Mouse (Mus musculus) heart, embryonic 10.5 days (tissue): ENCODE results near the gene Mpv17. TPM values are rescaled to one million over a fixed set of nuclear protein-coding genes. Genes with fewer than 3 reads are reported as not detected.
A peak's percentile ranks its signal among the peaks of the same experiment; 100 is the strongest.

Experiments used
- DNase-seq: peaks from one replicate; pipeline ENCODE4 v3.0.0-alpha.2; 2017; ENCODE audit warnings: low spot score
- H3K27ac ChIP-seq: fragments of 300-500 bp; sonication (generic); 2 replicates; pipeline ENCODE4 v1.5.1; 2016; ENCODE audit warnings: mild to moderate bottlenecking
- H3K27me3 ChIP-seq: fragments of 300-500 bp; sonication (generic); 2 replicates; pipeline ENCODE4 v1.6.1; 2016; ENCODE audit warnings: mild to moderate bottlenecking; ENCODE audit not compliant: poor library complexity, insufficient read depth, severe bottlenecking
- H3K36me3 ChIP-seq: fragments of 300-500 bp; sonication (generic); 2 replicates; pipeline ENCODE4 v1.6.1; 2016; ENCODE audit warnings: mild to moderate bottlenecking, moderate library complexity
- H3K4me1 ChIP-seq: fragments of 300-500 bp; sonication (generic); 2 replicates; pipeline ENCODE4 v1.6.1; 2016; ENCODE audit warnings: mild to moderate bottlenecking
- H3K4me3 ChIP-seq: fragments of 300-500 bp; sonication (generic); 2 replicates; pipeline ENCODE4 v1.5.1; 2016; ENCODE audit warnings: mild to moderate bottlenecking, moderate library complexity
- H3K9me3 ChIP-seq: fragments of 300-500 bp; sonication (generic); 2 replicates; pipeline ENCODE4 v1.6.1; 2016; ENCODE audit warnings: mild to moderate bottlenecking, moderate library complexity
- WGBS: fragments of 180-500 bp; shearing (Covaris S2); methylation state at CpG from one replicate; pipeline ENCODE4 v1.1.7; 2016; 5-methylcytosine and 5-hydroxymethylcytosine counted together
- polyA plus RNA-seq: library from polyadenylated mRNA; unstranded; fragments of >200 nt; fragmentation: Nextera tagmentation; extraction: Ambion mirVana; gene quantifications from 2 replicates; pipeline ENCODE4 v1.2.1, GENCODE M21; 2016

Gene Mpv17
- polyA plus RNA-seq, 1 experiment from 2014 or later: 77.3 TPM

GRCm38 (mm10) chr5:31168630-31169029, 14.6 kb upstream of the Mpv17 start:
- Histone ChIP-seq H3K27me3 (no peaks in the 10 kb centered on the region), H3K27ac (no peak overlapping the region), H3K4me3 (no peak overlapping the region), H3K4me1 (no peaks in the 10 kb centered on the region), H3K36me3 (peaks cover 97% of the 10 kb centered on the region), H3K9me3 (no peaks in the 10 kb centered on the region)
- WGBS: 78% methylated on average over 4 of the region's 4 CpGs
- no peak for DNase-seq

- no peaks in the 10 kb centered on the region for H3K27me3 ChIP-seq
- WGBS: 70% methylated on average over 1 of the region's 1 CpGs
Observed at GRCm38 (mm10) chr5:31164878-31165277, 10.8 kb upstream of the Mpv17 start.

DNA sequence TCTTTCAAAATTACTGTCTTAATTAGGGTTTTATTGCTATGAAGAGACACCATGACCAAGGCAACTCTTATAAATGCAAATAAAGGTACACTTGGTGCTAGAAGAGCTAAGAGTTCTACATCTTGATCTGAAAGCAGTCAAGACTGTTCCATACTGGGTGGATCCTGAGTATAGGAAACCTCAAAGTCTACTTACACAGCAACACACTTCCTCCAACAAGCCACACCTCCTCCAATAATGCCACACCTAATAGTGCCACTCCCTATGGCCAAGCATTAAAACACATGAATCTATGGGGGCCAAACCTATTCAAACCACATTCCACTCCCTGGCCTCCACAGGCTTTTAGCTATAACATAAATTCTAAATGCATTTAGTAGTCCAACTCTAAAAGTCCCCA, 8.4 kb upstream of the Mpv17 start:
- H3K9me3 ChIP-seq: no peaks in the 10 kb centered on the region

More at GRCm38 (mm10) chr5:31164878-31165277, 10.8 kb upstream of the Mpv17 start:
- Histone ChIP-seq H3K27ac (no peak overlapping the region), H3K9me3 (no peaks in the 10 kb centered on the region), H3K36me3 (peaks cover 92% of the 10 kb centered on the region), H3K4me1 (no peaks in the 10 kb centered on the region), H3K4me3 (no peak overlapping the region)
- no peak for DNase-seq

DNA sequence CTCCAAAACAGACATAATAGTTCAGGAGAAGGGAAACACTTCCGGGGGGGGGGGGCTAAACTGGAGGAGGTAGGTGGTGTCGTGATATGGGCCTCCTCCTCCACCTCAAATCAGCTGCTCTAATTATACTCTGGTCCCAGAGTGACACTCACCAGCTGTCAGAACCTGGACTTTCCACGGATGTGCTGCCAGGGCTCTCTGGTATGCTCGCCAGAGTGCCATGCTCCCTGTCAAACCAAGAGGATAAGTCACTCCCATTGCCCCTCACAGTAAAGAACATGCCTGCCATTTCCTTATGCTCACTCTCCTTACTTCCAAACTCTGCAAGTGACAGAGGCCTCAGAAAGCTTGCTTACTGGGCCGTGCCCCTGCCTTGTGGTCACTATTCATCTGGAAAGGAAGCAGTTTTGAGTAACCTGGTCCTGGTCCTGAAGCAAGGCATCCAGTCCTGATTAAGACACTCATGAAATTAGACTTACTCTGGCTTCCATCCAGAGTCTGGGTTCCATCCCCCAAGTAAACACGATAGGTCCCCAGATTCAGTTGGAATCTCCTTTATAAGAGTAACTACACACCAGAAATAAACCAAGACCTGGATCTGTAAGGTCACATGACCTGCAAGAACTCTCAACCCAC, 417 bp downstream of the Mpv17 start:
- H3K27me3 ChIP-seq: no peaks in the 10 kb centered on the region
- no peak for DNase-seq
- H3K4me3 ChIP-seq: peak overlapping the region; percentile 72
- H3K27ac ChIP-seq: peak overlapping the region; percentile 86
- peaks cover 48% of the 10 kb centered on the region for H3K36me3 ChIP-seq
- 33% methylated on average over 6 of the region's 6 CpGs for WGBS
- no peaks in the 10 kb centered on the region for H3K9me3 ChIP-seq
- H3K4me1 ChIP-seq: peaks cover 12% of the 10 kb centered on the region

More for the DNA sequence above, 8.4 kb upstream of the Mpv17 start:
- DNase-seq: no peak
- Histone ChIP-seq H3K36me3 (peaks cover 92% of the 10 kb centered on the region), H3K4me1 (no peaks in the 10 kb centered on the region), H3K27me3 (no peaks in the 10 kb centered on the region), H3K27ac (no peak overlapping the region), H3K4me3 (no peak overlapping the region)

DNA sequence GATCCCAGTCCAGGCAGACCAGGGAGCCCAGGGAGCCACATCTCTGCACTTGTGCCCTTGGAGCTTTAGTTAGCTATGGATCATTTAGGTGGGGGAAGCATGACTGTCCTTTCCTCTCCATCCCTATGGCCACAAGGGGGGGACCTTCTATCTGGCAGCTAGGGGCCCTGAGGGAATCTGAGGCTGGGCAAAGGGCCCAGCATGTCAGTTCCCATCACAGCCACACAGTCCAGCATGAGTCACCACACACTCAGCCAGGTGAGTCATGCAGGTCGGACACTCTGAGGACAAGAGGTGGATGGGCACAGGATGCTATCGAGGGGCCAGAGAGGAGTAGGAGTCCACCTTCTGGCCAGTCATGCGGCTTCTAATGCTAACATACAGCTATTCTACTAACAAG, 2.3 kb downstream of the Mpv17 start:
- no peak for DNase-seq
- Histone ChIP-seq H3K27ac (no peak overlapping the region), H3K27me3 (no peaks in the 10 kb centered on the region), H3K4me3 (no peak overlapping the region), H3K9me3 (no peaks in the 10 kb centered on the region), H3K4me1 (peaks cover 12% of the 10 kb centered on the region), H3K36me3 (peaks cover 34% of the 10 kb centered on the region)
- 91% methylated on average over 3 of the region's 3 CpGs for WGBS

GRCm38 (mm10) chr5:31149781-31150180, 4.3 kb downstream of the Mpv17 start:
- peaks cover 40% of the 10 kb centered on the region for H3K36me3 ChIP-seq
- H3K4me1 ChIP-seq: peaks cover 12% of the 10 kb centered on the region
- DNase-seq: no peak
- WGBS: 93% methylated on average over 4 of the region's 4 CpGs
- no peak overlapping the region for H3K27ac ChIP-seq
- no peak overlapping the region for H3K4me3 ChIP-seq
- no peaks in the 10 kb centered on the region for H3K9me3 ChIP-seq
- H3K27me3 ChIP-seq: no peaks in the 10 kb centered on the region

DNA sequence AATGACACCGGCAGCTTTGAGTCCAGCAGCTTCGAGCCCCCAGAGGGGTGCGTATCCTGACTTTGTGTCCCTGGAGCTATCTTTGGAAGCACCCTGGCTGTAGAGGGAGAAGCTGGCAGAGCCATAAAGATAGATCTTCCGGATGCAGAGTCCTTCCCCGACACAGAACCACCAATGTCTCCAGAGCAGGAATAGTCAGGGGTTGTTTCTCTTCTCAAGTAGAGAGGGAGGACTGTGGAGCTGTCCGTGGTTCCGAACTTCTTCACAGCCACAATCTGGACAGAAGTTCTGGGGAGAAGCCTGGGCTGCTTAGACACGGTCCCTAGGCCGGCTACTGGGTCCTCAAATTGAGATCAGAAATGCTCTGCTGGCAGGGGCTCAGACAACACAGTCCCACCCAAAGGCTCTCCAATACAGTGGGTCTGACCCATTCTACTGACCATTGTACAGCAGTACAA, 15.1 kb downstream of the Mpv17 start:
- Histone ChIP-seq H3K4me3 (peak overlapping the region; percentile 49), H3K27ac (no peak overlapping the region), H3K36me3 (peaks cover 15% of the 10 kb centered on the region), H3K4me1 (peaks cover 32% of the 10 kb centered on the region), H3K27me3 (peaks cover 61% of the 10 kb centered on the region), H3K9me3 (no peaks in the 10 kb centered on the region)
- 9% methylated on average over 9 of the region's 9 CpGs for WGBS
- no peak for DNase-seq

GRCm38 (mm10) chr5:31138241-31138967, 15.6 kb downstream of the Mpv17 start, which contains the start of gene Ucn:
Gene Ucn (minus strand): TSS chr5:31138829.
- peak within 1 kb of the TSS; percentile 49 for H3K4me3 ChIP-seq
- peaks cover 67% of the 10 kb centered on the region for H3K27me3 ChIP-seq
- no peak for DNase-seq
- no peaks in the 10 kb centered on the region for H3K9me3 ChIP-seq
- H3K36me3 ChIP-seq: peaks cover 13% of the 10 kb centered on the region
- no peak within 1 kb of the TSS for H3K27ac ChIP-seq
- peaks cover 32% of the 10 kb centered on the region for H3K4me1 ChIP-seq
- WGBS: 2% methylated on average over 52 of the region's 52 CpGs

DNA sequence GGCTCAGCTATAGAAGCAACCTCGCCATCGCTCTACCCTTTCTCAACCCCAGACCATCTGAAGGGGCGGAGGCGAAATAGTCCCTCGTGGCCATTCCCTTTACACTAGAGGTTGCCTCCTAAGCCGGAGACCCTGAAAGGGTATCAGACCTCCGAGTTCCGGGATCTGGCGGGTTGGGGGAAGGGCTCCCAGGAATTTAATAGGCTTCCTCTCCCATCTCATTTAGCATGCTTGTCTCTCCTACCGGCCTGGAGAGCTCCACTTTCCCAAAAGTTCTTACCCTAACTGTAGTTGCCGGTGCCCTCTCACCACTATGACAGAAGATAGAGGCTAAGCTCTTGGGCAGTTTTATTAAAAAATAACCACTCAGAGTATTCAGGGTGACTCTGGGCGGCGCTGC, 16.4 kb downstream of the Mpv17 start:
- peaks cover 11% of the 10 kb centered on the region for H3K36me3 ChIP-seq
- peaks cover 70% of the 10 kb centered on the region for H3K27me3 ChIP-seq
- H3K27ac ChIP-seq: no peak overlapping the region
- peaks cover 32% of the 10 kb centered on the region for H3K4me1 ChIP-seq
- DNase-seq: no peak
- WGBS: 1% methylated on average over 13 of the region's 13 CpGs
- peak overlapping the region; percentile 49 for H3K4me3 ChIP-seq
- no peaks in the 10 kb centered on the region for H3K9me3 ChIP-seq

DNA sequence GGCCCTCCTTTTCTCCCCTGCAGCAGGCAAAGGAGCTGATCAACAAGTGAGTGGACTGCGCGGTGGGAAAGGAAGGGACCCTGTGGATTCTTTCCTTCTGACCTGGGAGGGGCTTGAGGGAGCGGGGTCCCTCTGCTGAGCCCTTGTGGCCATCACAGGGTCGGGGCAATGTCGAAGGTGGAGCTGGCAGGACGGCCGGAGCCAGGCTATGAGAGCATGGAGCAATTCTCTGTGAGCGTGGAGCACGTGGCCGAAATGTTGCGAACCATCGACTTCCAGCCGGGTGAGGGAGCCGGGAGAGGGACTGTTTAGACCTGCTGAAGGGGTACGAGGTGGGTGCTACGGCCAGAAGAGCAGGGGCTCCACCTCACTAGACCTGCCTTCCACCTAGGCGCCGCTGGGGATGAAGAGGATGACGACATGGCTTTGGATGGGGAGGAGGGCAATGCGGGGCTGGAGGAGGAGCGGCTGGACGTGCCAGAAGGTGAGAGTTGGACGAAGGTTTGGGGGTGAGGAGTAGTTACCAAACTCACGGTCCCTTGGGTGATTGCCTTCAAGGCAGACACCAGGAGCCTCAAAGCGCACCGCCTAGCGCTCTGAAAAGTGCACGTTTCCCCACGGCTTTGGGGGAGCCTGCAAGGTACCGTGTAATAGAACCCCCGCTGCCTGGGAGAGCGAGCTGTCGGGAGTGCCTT, 17.2 kb downstream of the Mpv17 start:
- Histone ChIP-seq H3K36me3 (peaks cover 14% of the 10 kb centered on the region), H3K9me3 (no peaks in the 10 kb centered on the region), H3K27ac (no peak overlapping the region), H3K4me3 (peak overlapping the region; percentile 49), H3K4me1 (peaks cover 32% of the 10 kb centered on the region), H3K27me3 (peaks cover 76% of the 10 kb centered on the region)
- DNase-seq: no peak
- WGBS: 1% methylated on average over 33 of the region's 33 CpGs

DNA sequence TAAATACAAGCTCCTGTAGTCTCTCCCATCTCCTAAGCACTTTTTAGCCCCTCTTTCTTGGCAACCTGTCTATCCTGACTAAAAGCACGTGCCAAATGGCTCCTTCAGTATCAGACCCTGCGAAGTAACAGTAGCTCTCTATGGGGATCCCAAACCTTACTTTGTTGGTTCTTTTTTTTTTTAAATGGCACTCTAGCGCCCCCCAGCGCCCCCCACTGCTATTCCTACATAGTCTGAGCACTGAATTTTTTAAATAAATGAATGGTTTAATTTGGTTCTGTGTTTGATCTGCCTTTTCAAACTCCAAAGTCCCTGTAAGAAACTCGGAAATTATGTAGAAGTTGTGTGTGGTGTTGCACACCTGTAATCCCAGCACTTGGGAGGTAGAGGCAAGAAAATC, 28.0 kb downstream of the Mpv17 start:
- no peaks in the 10 kb centered on the region for H3K27me3 ChIP-seq
- H3K9me3 ChIP-seq: no peaks in the 10 kb centered on the region
- no peak overlapping the region for H3K4me3 ChIP-seq
- no peaks in the 10 kb centered on the region for H3K4me1 ChIP-seq
- no peak for DNase-seq
- H3K36me3 ChIP-seq: peaks cover 5% of the 10 kb centered on the region
- WGBS: 34% methylated on average over 5 of the region's 5 CpGs
- no peak overlapping the region for H3K27ac ChIP-seq

DNA sequence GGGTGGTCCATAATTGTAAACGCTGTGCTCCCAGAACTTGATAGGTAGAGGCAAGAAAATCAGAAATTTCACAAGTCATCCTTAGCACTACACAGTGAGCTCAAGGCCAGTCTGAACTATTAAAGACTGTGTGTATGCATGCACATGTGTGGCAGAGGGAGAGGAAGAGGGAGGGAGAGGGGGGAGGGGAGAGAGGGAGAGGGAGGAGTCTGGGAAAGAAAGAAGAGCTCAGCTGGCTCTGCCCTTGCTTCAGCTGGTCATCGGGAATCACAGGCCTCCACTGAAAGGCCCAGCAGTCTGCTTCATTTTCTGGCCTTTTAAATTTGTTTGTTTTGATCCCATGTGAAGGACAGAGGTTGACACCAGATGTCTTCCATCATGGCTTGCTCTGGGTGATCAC, 30.6 kb downstream of the Mpv17 start:
- H3K4me3 ChIP-seq: no peak overlapping the region
- H3K36me3 ChIP-seq: no peaks in the 10 kb centered on the region
- no peaks in the 10 kb centered on the region for H3K27me3 ChIP-seq
- no peaks in the 10 kb centered on the region for H3K4me1 ChIP-seq
- DNase-seq: no peak
- no peaks in the 10 kb centered on the region for H3K9me3 ChIP-seq
- H3K27ac ChIP-seq: no peak overlapping the region
- whole genome bisulfite sequencing: 49% methylated on average over 2 of the region's 2 CpGs

DNA sequence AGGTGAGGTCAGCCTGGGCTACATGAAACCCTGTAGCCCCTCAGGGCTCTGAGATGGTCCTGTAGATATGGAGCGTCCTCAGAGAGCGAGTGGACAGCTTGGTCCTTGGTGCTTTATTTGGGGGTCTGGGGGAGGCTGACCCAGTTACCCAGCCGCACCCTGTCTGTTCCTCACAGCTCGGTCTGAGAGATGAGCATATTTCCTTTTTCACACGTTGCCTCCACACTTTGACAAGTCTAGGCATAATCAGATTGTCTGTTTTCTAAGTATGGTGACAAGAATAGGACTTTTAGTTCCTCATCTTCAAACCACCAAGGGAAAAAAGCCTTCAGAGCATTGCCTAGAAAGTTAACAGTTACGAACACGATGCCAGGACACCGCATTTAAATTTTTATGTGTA, 32.9 kb downstream of the Mpv17 start:
- H3K9me3 ChIP-seq: no peaks in the 10 kb centered on the region
- peaks cover 9% of the 10 kb centered on the region for H3K4me1 ChIP-seq
- no peak overlapping the region for H3K27ac ChIP-seq
- H3K4me3 ChIP-seq: no peak overlapping the region
- DNase-seq: no peak
- no peaks in the 10 kb centered on the region for H3K27me3 ChIP-seq
- WGBS: 77% methylated on average over 8 of the region's 8 CpGs
- H3K36me3 ChIP-seq: no peaks in the 10 kb centered on the region
